Mouse (Mus musculus) right cerebral cortex, postnatal 4 days (tissue): ENCODE data around the gene Gimap4.
A peak's percentile ranks its signal among the peaks of the same experiment; 100 is the strongest.

Source experiments
- DNase-seq: peaks from one replicate; pipeline ENCODE4 v3.0.0-alpha.2; 2022

Gene Gimap4

GRCm38 (mm10) chr6:48702601-48703000, 18.3 kb downstream of the Gimap4 start:
- no peak for DNase-seq

GRCm38 (mm10) chr6:48704146-48704545, 19.8 kb downstream of the Gimap4 start:
- DNase-seq = no peak

DNA sequence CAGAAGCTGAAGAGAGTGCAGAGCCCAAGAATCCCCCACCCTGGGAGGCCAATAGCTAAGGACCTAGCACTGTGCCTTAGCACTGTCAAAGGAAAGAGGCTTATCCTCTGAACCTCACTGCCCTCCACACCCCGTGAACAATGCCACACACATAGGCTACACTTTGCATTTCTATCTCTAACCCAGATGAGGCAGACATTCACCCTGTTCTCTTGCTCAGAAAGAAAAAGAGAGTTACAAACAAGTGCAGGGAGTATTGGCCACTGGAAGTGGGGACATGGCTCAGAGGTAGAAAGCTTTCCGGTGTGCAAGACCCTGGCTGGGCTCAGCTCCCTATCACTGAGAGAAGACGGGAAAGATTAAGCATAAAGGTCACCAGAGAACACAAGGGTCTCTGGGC, 21.8 kb downstream of the Gimap4 start:
- no peak for DNase-seq

- no peak for DNase-seq
Measured at GRCm38 (mm10) chr6:48718455-48718854, 34.1 kb downstream of the Gimap4 start, which contains the start of the genes Gm28053 and Gimap7. Gm28053 (plus strand) TSS chr6:48718607. Gimap7 (plus strand) TSS chr6:48718621.

GRCm38 (mm10) chr6:48720326-48720725, 36.0 kb downstream of the Gimap4 start:
- DNase-seq = no peak

DNA sequence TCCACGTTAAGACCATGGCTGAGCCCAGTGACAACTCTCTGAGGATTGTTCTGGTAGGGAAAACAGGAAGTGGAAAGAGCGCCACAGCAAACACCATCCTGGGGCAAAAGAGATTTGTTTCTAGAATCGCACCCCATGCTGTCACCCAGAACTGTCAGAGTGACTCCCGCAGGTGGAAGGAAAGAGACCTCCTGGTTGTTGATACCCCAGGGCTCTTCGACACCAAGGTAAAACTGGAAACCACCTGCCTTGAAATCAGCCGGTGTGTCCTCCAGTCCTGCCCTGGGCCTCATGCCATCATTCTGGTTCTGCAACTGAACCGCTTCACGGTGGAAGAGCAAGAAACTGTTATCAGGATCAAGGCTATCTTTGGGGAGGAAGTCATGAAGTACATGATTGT, 39.1 kb downstream of the Gimap4 start:
- DNase-seq = no peak

DNA sequence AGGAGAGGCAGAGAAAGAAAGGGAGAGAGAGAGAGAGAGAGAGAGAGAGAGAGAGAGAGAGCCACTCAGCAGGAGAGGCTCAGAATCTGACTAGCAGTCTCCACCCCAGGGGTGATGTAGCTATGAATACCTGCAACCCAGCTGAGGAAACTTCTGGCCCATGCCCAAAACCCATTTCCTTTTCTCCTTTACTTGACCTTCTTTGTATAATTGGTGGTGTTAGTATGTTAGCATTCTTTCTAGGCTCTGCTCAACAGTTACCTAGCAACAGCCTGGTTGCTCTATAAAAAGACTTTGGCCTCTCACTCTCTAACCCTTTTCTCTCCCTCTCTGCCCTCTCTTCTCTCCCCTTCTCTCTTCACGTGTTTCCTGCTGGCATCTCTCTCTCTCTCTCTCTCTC, 41.1 kb downstream of the Gimap4 start:
- DNase-seq = peak; percentile 28

DNA sequence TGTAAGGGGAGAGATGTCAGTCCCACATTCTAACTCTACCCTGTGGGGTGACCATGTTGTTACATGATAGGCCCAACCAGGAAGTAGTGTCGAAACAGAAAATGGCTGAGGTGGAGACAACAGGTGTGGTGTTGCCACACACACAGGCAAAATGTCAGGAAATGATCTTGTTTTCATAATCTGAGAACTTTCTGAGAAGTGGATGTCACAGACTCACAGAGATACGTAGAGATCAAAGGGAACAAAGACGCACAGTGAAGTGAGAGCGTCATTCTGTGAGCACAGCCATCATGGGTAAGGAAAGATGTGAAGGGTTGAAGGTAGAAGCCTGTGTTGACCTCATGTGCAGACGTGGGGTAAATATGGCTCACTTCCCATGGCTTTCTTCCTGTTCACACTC, 43.4 kb downstream of the Gimap4 start:
- no peak for DNase-seq

DNA sequence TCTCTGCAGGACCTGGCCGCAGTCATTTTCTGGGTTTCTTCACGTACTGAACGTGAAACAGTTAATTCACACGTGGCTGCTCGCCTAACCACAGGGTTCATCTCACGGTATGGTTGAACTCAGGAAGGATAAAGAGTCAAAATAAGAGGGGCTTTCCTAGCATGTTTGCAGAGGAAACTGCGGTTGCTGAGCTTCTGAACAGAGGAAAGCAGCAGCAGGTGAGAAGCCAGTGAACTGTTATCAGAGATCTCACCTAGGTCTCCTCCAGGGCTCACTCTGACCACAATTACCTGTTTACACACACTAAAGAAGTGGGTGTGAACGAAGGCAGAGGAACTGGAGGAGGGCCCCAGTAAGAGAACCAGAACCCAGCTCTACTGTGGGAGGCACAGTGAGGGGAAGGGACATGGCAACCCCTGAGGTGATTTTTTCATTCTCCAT, 48.5 kb downstream of the Gimap4 start:
- DNase-seq = no peak

GRCm38 (mm10) chr6:48733660-48734059, 49.3 kb downstream of the Gimap4 start:
- no peak for DNase-seq

DNA sequence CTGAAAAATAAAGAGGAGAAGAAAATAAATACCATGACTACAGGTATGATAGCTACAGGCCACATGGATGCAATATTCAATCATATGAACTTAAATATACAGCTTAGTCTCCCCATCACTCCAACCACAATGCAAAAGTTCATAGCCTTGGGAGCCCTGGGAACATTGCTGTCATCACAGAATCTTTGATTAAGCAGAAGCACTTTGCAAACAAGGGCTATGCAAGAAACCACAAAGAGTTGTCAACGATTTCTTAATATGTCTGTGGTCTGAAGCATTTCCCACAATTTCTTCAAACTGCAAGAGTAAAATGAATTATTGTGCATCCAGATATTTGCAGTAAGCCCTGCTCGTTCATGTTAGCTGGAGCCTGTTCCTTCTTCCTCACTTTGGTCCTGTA, 52.7 kb downstream of the Gimap4 start:
- no peak for DNase-seq

DNA sequence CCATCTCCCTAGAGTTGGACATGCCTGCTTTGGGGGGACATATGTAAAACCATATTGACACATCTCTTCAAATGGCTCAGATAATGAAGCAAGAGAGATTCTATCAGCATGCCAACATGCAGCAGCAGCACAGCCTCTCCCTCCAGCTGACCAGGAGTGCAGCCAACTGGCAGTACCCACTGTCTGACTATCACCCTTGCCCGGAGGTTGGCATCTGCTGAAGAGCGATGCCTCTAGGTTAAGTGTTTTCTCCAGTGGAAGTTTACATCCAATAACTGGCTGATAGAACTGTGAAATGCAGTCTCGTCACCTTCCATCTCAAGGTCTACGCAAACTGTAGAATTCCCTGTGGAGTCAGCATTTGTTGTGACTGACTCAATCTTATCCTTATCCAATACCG, 53.3 kb downstream of the Gimap4 start:
- DNase-seq = no peak

DNA sequence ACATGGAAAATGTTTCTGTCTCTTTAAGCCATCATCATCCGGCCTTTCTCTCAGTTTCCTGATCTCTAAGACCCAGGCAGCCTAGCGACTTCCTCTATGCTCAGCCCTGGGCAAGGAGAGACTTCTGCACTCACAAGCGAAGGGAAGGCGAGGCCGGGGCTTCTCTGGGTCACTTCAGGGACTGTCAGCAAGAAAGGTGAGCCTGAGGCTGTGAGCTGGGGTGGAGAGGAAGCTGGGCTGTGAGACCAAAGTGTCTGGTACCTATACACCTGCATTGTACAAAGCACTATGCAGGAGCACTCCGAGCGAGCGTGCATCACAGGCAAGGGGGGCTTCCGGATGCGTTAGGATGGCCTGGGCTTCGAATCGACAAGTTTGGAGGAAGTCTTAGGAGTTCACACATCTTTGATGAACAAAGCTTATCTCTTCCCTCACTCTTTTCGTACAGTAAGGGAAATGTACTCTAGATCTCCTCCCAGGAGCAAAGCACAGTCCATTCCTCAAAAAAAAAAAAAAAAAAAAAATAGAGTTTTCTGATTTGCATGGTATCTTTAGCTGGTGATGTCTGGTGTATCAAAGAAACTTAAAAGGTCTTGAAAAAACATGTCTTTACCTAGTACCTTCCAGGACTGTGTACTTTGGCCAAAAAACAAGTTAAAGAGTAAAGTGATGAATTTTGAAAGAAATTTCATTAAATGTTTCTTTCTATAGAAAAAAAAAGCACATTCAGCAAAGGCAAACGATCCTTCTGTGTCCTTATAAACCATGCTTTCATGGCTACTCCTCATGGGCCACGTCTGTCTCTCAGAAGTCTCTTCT, 54.8 kb downstream of the Gimap4 start, which contains the start of gene Gimap1:
TSS of gene Gimap1 (plus strand) at position 94 of the 819 bp plus-strand sequence.
- no peak for DNase-seq

GRCm38 (mm10) chr6:48739780-48740055, 55.4 kb downstream of the Gimap4 start:
- no peak for DNase-seq

DNA sequence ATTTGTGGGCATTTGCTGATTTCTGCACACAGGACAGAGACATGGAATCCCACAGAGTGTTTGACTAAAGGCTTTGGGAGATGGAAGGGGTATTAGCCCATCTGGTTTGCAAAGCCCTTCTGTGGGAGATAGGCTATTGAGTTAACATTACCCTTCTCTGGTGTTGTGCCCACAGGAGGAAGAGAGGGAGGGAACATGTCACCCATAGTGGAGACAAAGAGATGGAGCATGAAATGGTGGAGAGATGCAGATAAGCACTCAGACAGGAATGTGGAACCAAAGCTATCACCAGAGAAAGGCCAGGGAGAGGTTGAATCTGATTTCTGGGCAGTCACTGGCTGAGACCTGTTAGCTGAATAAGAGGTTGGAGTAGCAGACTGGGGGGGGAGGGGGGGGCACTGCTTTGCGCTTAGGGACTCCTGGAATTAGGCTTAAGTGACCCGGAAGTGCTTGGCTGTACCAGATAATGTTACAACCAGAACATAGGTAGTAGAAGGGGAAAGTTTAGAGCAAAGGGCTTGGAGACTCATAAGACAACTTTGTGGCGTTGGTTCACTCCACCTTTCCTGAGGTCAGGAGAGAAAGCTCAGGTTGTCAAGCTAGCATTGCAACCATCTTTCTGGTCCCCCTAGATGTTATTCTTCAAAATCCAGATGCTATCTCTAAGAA, 56.3 kb downstream of the Gimap4 start:
- no peak for DNase-seq

- no peak for DNase-seq
Measured at GRCm38 (mm10) chr6:48741273-48741672, 56.9 kb downstream of the Gimap4 start.
